Mouse (Mus musculus) heart, embryonic 15.5 days (tissue): Measurements from ENCODE around the gene Nfia. TPM values are rescaled to one million over a fixed set of nuclear protein-coding genes. Genes with fewer than 3 reads are reported as not detected.

Experiments used
- ATAC-seq: fragments of 200-750 bp; cut with Nextera tagmentation; replicated peaks from 2 replicates; pipeline ENCODE4 v1.8.0; 2017; ENCODE audit warnings: low read depth, moderate TSS enrichment; ENCODE audit not compliant: insufficient number of reproducible peaks, insufficient read depth, low FRiP score
- H3K27ac ChIP-seq: fragments of 300-500 bp; sonication (generic); 2 replicates; pipeline ENCODE4 v1.5.1; 2015; ENCODE audit warnings: mild to moderate bottlenecking, inconsistent platforms
- H3K27me3 ChIP-seq: fragments of 300-500 bp; sonication (generic); 2 replicates; pipeline ENCODE4 v1.6.1; 2015; ENCODE audit warnings: inconsistent platforms
- H3K36me3 ChIP-seq: fragments of 300-500 bp; sonication (generic); 2 replicates; pipeline ENCODE4 v1.6.1; 2015; ENCODE audit warnings: mild to moderate bottlenecking, inconsistent platforms
- H3K4me1 ChIP-seq: fragments of 300-500 bp; sonication (generic); replicated peaks from 2 replicates; pipeline ENCODE4 v1.6.1; 2015; ENCODE audit warnings: inconsistent platforms
- H3K4me2 ChIP-seq: fragments of 300-500 bp; sonication (generic); 2 replicates; pipeline ENCODE4 v1.6.1; 2015; ENCODE audit warnings: inconsistent platforms, mild to moderate bottlenecking, moderate library complexity
- H3K4me3 ChIP-seq: fragments of 300-500 bp; sonication (generic); 2 replicates; pipeline ENCODE4 v1.5.1; 2015; ENCODE audit warnings: mild to moderate bottlenecking, inconsistent platforms
- H3K9ac ChIP-seq: fragments of 300-500 bp; sonication (generic); 2 replicates; pipeline ENCODE4 v1.6.1; 2015; ENCODE audit warnings: mild to moderate bottlenecking, inconsistent platforms
- H3K9me3 ChIP-seq: fragments of 300-500 bp; sonication (generic); replicated peaks from 2 replicates; pipeline ENCODE4 v1.6.1; 2016; ENCODE audit warnings: inconsistent platforms
- WGBS: fragments of 180-500 bp; shearing (Covaris S2); methylation state at CpG from one replicate; pipeline ENCODE4 v1.1.7; 2015; ENCODE audit warnings: mixed read lengths; 5-methylcytosine and 5-hydroxymethylcytosine counted together
- polyA plus RNA-seq: library from polyadenylated mRNA; unstranded; fragments of >200 nt; fragmentation: Nextera tagmentation; extraction: Ambion mirVana; gene quantifications from 2 replicates; pipeline ENCODE4 v1.2.1, GENCODE M21; 2015

The Nfia gene
- polyA plus RNA-seq, 1 experiment from 2014 or later, result 47.9 TPM

- H3K27me3 ChIP-seq, result no peaks in the 10 kb centered on the region
- H3K36me3 ChIP-seq, result no peaks in the 10 kb centered on the region
- H3K27ac ChIP-seq, result peak overlapping the region; percentile 94
- H3K4me1 ChIP-seq, result peaks cover 30% of the 10 kb centered on the region
- ATAC-seq, result peak; percentile 78
- under 1% methylated on average over 40 of the region's 40 CpGs for WGBS
- H3K9me3 ChIP-seq, result no peaks in the 10 kb centered on the region
- peak overlapping the region; percentile 56 for H3K4me3 ChIP-seq
- peak overlapping the region; percentile 74 for H3K9ac ChIP-seq
- H3K4me2 ChIP-seq, result peak overlapping the region; percentile 86
These were observed 20.9 kb upstream of the Nfia start for GRCm38 (mm10) chr4:97751483-97752251.

- Histone ChIP-seq H3K36me3 (no peaks in the 10 kb centered on the region), H3K4me1 (peaks cover 30% of the 10 kb centered on the region), H3K9ac (peak overlapping the region; percentile 74; the same call in 1 of the 2 replicates), H3K27me3 (no peaks in the 10 kb centered on the region), H3K4me2 (peak overlapping the region; percentile 86), H3K4me3 (peak overlapping the region; percentile 56), H3K27ac (peak overlapping the region; percentile 94), H3K9me3 (no peaks in the 10 kb centered on the region)
- WGBS, result 40% methylated on average over 5 of the region's 5 CpGs
- ATAC-seq, result no peak
These were observed 20.1 kb upstream of the Nfia start for GRCm38 (mm10) chr4:97752276-97753010.

- no peak for ATAC-seq
- WGBS, result 16% methylated on average over 1 of the region's 1 CpGs
These were observed 19.0 kb upstream of the Nfia start for GRCm38 (mm10) chr4:97753521-97753920.

GRCm38 (mm10) chr4:97754241-97754640, 18.3 kb upstream of the Nfia start:
- WGBS, result 18% methylated on average over 12 of the region's 12 CpGs
- Histone ChIP-seq H3K9me3 (no peaks in the 10 kb centered on the region), H3K27ac (peak overlapping the region; percentile 29), H3K4me1 (peaks cover 37% of the 10 kb centered on the region), H3K9ac (0 out of 2 replicates have a peak overlapping the region, but pooled peaks have one; percentile 15), H3K4me3 (no peak overlapping the region), H3K4me2 (peak overlapping the region; percentile 44), H3K27me3 (no peaks in the 10 kb centered on the region), H3K36me3 (no peaks in the 10 kb centered on the region)
- ATAC-seq, result no peak

More at GRCm38 (mm10) chr4:97753521-97753920, 19.0 kb upstream of the Nfia start:
- Histone ChIP-seq H3K36me3 (no peaks in the 10 kb centered on the region), H3K9ac (no peak overlapping the region), H3K4me2 (no peak overlapping the region), H3K9me3 (no peaks in the 10 kb centered on the region), H3K4me3 (no peak overlapping the region), H3K27me3 (no peaks in the 10 kb centered on the region), H3K4me1 (peaks cover 33% of the 10 kb centered on the region), H3K27ac (peak overlapping the region; percentile 29; the same call in 1 of the 2 replicates)

- Histone ChIP-seq H3K9ac (peak overlapping the region; percentile 66), H3K27ac (peak overlapping the region; percentile 83), H3K4me3 (peak overlapping the region; percentile 59), H3K4me1 (peaks cover 30% of the 10 kb centered on the region), H3K36me3 (no peaks in the 10 kb centered on the region), H3K9me3 (no peaks in the 10 kb centered on the region), H3K27me3 (no peaks in the 10 kb centered on the region), H3K4me2 (peak overlapping the region; percentile 73)
- peak; percentile 68 for ATAC-seq
- WGBS, result under 1% methylated on average over 38 of the region's 38 CpGs
These were observed 15.1 kb upstream of the Nfia start for GRCm38 (mm10) chr4:97757207-97757977.

- Histone ChIP-seq H3K4me3 (peak overlapping the region; percentile 59), H3K4me1 (peaks cover 25% of the 10 kb centered on the region), H3K27ac (peak overlapping the region; percentile 83), H3K4me2 (peak overlapping the region; percentile 73), H3K9me3 (no peaks in the 10 kb centered on the region), H3K36me3 (no peaks in the 10 kb centered on the region), H3K27me3 (no peaks in the 10 kb centered on the region), H3K9ac (peak overlapping the region; percentile 66)
- WGBS, result 1% methylated on average over 14 of the region's 14 CpGs
- no peak; the same call in 1 of the 2 replicates for ATAC-seq
These were observed 14.5 kb upstream of the Nfia start for GRCm38 (mm10) chr4:97757978-97758461.

GRCm38 (mm10) chr4:97758661-97759060, 13.9 kb upstream of the Nfia start:
- Histone ChIP-seq H3K4me1 (peaks cover 18% of the 10 kb centered on the region), H3K9me3 (no peaks in the 10 kb centered on the region), H3K4me2 (peak overlapping the region; percentile 73), H3K4me3 (peak overlapping the region; percentile 59), H3K9ac (peak overlapping the region; percentile 66), H3K27me3 (no peaks in the 10 kb centered on the region), H3K27ac (peak overlapping the region; percentile 83), H3K36me3 (no peaks in the 10 kb centered on the region)
- ATAC-seq, result no peak
- 51% methylated on average over 3 of the region's 3 CpGs for WGBS

- H3K9ac ChIP-seq, result no peak overlapping the region
- H3K27me3 ChIP-seq, result no peaks in the 10 kb centered on the region
- no peak for ATAC-seq
- no peaks in the 10 kb centered on the region for H3K9me3 ChIP-seq
- no peaks in the 10 kb centered on the region for H3K36me3 ChIP-seq
- H3K4me3 ChIP-seq, result no peak overlapping the region
- WGBS, result 17% methylated on average over 4 of the region's 4 CpGs
- H3K27ac ChIP-seq, result no peak overlapping the region
- H3K4me2 ChIP-seq, result no peak overlapping the region
- H3K4me1 ChIP-seq, result no peaks in the 10 kb centered on the region; the same call in 1 of the 2 replicates
These were observed 7.9 kb upstream of the Nfia start for GRCm38 (mm10) chr4:97764616-97765015.

GRCm38 (mm10) chr4:97765341-97766020, 7.1 kb upstream of the Nfia start:
- Histone ChIP-seq H3K27ac (no peak overlapping the region), H3K36me3 (no peaks in the 10 kb centered on the region), H3K4me3 (no peak overlapping the region), H3K4me2 (no peak overlapping the region), H3K27me3 (no peaks in the 10 kb centered on the region), H3K9ac (no peak overlapping the region), H3K4me1 (no peaks in the 10 kb centered on the region; the same call in 1 of the 2 replicates), H3K9me3 (no peaks in the 10 kb centered on the region)
- 62% methylated on average over 4 of the region's 4 CpGs for WGBS
- ATAC-seq, result no peak

GRCm38 (mm10) chr4:97766100-97766499, 6.4 kb upstream of the Nfia start:
- ATAC-seq, result no peak
- Histone ChIP-seq H3K4me1 (no peaks in the 10 kb centered on the region; the same call in 1 of the 2 replicates), H3K27ac (no peak overlapping the region), H3K9me3 (no peaks in the 10 kb centered on the region), H3K36me3 (no peaks in the 10 kb centered on the region), H3K4me2 (no peak overlapping the region), H3K27me3 (no peaks in the 10 kb centered on the region), H3K9ac (no peak overlapping the region), H3K4me3 (no peak overlapping the region)
- 83% methylated on average over 3 of the region's 3 CpGs for WGBS
